Mouse (Mus musculus) C2C12 (cell line): ENCODE measurements at regions not wholly inside any gene's neighbourhood (a gene's known extent, or its start where the extent isn't known, plus 50 kb on each side); places are given as distances from the start of the nearest gene placed in this dataset.

Source experiments
- H3K27me3 ChIP-seq: one replicate; pipeline ENCODE4 v1.6.1; 2011; ENCODE audit not compliant: control insufficient read depth, insufficient read depth, insufficient read length
- H3K36me3 ChIP-seq: one replicate; pipeline ENCODE4 v1.6.1; 2011; ENCODE audit not compliant: control insufficient read depth, insufficient read depth
- H3K4me3 ChIP-seq: one replicate; pipeline ENCODE4 v1.5.1; 2011; ENCODE audit warnings: mild to moderate bottlenecking, control low read depth; ENCODE audit not compliant: poor library complexity, insufficient read depth, severe bottlenecking
- H3K79me2 ChIP-seq: one replicate; pipeline ENCODE4 v1.6.1; 2011; ENCODE audit not compliant: control insufficient read depth, insufficient read depth
- H3K79me3 ChIP-seq: one replicate; pipeline ENCODE4 v1.6.1; 2011; ENCODE audit warnings: low read depth, control low read depth
- H3ac ChIP-seq: one replicate; pipeline ENCODE3; 2011; ENCODE audit warnings: low read depth; ENCODE audit not compliant: control insufficient read depth, insufficient read length
- CEBPB ChIP-seq: IDR thresholded peaks from one replicate; pipeline ENCODE4 v1.6.1; 2011; ENCODE audit warnings: low read depth, mild to moderate bottlenecking, control low read depth, moderate library complexity
- CTCF ChIP-seq: IDR thresholded peaks from one replicate; pipeline ENCODE4 v1.5.1; 2011; ENCODE audit not compliant: control insufficient read depth, insufficient read depth, insufficient read length
- FOSL1 ChIP-seq: IDR thresholded peaks from one replicate; pipeline ENCODE4 v1.8.0; 2011; ENCODE audit warnings: mild to moderate bottlenecking, low read length; ENCODE audit not compliant: poor library complexity, insufficient read depth, severe bottlenecking
- MAX ChIP-seq: IDR thresholded peaks from one replicate; pipeline ENCODE4 v1.6.1; 2011; ENCODE audit warnings: mild to moderate bottlenecking, control low read depth
- MYOD1 ChIP-seq: IDR thresholded peaks from one replicate; pipeline ENCODE4 v1.6.1; 2011; ENCODE audit warnings: low read depth; ENCODE audit not compliant: control insufficient read depth, insufficient read length
- MYOG ChIP-seq: IDR thresholded peaks from one replicate; pipeline ENCODE4 v1.6.1; 2011; ENCODE audit not compliant: control insufficient read depth, insufficient read length; ENCODE audit errors: extremely low read depth
- USF1 ChIP-seq: IDR thresholded peaks from one replicate; pipeline ENCODE4 v1.6.1; 2011; ENCODE audit warnings: low read depth, mild to moderate bottlenecking, control low read depth, moderate library complexity

DNA sequence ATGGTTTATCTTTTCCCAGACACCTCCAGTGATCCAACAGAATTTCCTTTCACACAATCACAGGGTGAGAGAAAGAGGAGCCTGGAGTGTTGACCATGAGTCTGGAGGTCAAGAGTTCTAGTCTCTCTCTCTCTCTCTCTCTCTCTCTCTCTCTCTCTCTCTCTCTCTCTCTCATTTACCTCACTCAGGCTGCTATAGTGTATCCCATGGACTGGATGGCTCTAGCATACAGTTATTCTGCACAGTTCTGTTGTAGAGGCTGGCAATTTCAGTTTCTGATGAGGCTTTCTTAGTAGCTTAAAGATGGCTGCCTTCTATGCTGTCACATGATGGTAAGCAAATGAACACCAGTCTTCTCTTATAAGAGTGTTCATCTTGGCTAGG is 72.0 kb downstream of the Gm12728 start:
- H3ac ChIP-seq, result no peak overlapping the region
- H3K4me3 ChIP-seq, result no peak overlapping the region
- no peaks in the 10 kb centered on the region for H3K79me3 ChIP-seq
- no peak for TF ChIP-seq MAX
- TF ChIP-seq CTCF, result no peak
- TF ChIP-seq MYOG, result no peak
- no peak for TF ChIP-seq CEBPB
- TF ChIP-seq USF1, result no peak
- H3K27me3 ChIP-seq, result no peaks in the 10 kb centered on the region
- no peaks in the 10 kb centered on the region for H3K36me3 ChIP-seq
- no peaks in the 10 kb centered on the region for H3K79me2 ChIP-seq

DNA sequence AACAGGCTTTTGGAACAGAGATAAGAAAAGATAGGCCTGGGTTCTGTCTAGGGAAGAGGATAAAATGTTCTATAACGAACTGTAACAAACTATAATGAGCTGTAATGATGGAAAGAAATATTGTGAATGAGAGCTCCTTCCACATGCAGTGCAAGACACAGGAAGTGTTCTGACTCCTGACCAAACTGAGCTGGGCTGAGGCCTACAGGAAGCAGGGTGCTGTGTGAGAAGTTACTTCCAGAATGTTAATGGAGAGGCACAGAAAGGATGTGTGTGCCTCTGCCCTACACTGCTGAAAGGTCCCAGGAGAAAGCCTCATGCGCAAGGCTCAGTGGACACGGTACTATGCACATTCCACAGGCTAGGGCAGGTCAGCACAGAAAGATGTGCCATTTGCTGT is 80.8 kb downstream of the Gm12728 start:
- no peaks in the 10 kb centered on the region for H3K79me2 ChIP-seq
- TF ChIP-seq FOSL1, result no peak
- no peak for TF ChIP-seq CEBPB
- TF ChIP-seq CTCF, result no peak
- TF ChIP-seq MAX, result no peak
- no peak for TF ChIP-seq MYOG
- no peak for TF ChIP-seq USF1
- no peak for TF ChIP-seq MYOD1

DNA sequence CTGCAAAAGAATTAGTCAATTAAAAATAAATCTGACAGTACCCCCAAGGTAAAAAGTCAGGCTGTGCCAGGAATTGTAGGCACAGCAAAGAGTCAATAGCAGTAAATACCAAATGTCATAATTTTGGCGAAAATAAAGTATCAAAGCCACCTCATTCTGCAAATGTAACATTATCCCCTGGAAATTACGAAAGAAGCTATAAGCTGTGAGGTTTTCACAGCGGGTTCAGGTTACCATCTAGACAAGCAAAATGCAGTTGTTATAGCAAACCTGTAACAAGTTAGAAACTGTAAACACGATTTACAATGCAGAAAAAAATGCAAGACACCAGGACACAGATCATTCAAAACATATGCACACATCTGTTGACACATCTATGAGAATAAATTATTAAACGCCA is 87.6 kb downstream of the Gm12728 start:
- Histone ChIP-seq H3ac (no peak overlapping the region), H3K4me3 (no peak overlapping the region), H3K36me3 (no peaks in the 10 kb centered on the region), H3K27me3 (no peaks in the 10 kb centered on the region), H3K79me3 (no peaks in the 10 kb centered on the region), H3K79me2 (no peaks in the 10 kb centered on the region)
- TF ChIP-seq MYOD1, result no peak
- TF ChIP-seq CEBPB, result peak; percentile 76

More for the DNA sequence above, 80.8 kb downstream of the Gm12728 start:
- H3K27me3 ChIP-seq, result no peaks in the 10 kb centered on the region
- no peaks in the 10 kb centered on the region for H3K36me3 ChIP-seq
- H3K79me3 ChIP-seq, result no peaks in the 10 kb centered on the region
- H3K4me3 ChIP-seq, result no peak overlapping the region
- H3ac ChIP-seq, result no peak overlapping the region

DNA sequence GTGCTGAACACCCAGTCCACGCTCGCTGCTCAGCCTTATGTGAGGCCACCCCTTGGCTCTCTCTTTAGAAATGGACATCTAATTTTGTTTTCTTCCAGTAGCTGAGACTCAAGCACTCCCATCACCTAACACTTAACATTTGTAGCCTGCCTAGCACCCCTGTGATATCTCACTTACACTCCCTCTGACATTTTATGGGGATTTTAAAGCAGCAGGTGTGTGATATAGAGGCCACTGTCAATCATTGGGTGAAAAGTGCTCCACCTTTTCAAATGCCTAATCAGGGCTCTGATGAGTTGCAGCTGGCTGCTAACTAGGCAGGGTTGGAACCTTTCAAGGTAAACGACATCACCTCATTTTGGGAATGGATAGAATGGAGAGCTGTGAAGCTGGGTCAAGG is 90.2 kb downstream of the Gm12728 start:
- no peak for TF ChIP-seq CTCF
- TF ChIP-seq MAX, result no peak
- TF ChIP-seq CEBPB, result no peak
- TF ChIP-seq MYOG, result no peak
- TF ChIP-seq MYOD1, result no peak
- no peak for TF ChIP-seq FOSL1
- no peak for TF ChIP-seq USF1
- no peaks in the 10 kb centered on the region for H3K36me3 ChIP-seq
- no peak overlapping the region for H3K4me3 ChIP-seq

DNA sequence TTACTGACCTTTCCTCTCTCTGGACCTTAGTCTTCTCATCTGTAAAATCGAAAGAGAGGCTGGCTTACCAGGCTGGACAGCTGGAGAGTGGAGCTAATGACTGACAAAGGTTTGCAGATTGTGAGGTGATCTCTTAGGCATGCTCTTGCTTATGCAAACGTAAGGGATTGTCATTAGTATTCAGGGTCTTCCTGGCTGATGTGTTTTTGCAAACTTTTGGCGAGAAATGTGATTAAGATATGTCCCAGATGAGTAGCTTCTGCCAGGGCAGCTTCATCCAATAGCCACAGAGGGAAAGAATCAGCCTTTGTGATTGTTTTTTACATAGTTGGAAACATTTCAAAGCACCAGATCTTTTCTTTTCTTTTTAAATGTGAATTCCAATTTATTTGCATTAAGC is 95.1 kb downstream of the Gm12728 start:
- Histone ChIP-seq H3K4me3 (no peak overlapping the region), H3K79me3 (no peaks in the 10 kb centered on the region), H3K36me3 (no peaks in the 10 kb centered on the region), H3ac (no peak overlapping the region), H3K79me2 (no peaks in the 10 kb centered on the region), H3K27me3 (no peaks in the 10 kb centered on the region)
- TF ChIP-seq MAX (no peak), MYOD1 (no peak), USF1 (no peak), FOSL1 (no peak), CTCF (no peak), CEBPB (no peak), MYOG (no peak)

More for the DNA sequence above, 90.2 kb downstream of the Gm12728 start:
- H3K79me3 ChIP-seq, result no peaks in the 10 kb centered on the region
- H3K27me3 ChIP-seq, result no peaks in the 10 kb centered on the region
- no peaks in the 10 kb centered on the region for H3K79me2 ChIP-seq
- no peak overlapping the region for H3ac ChIP-seq

DNA sequence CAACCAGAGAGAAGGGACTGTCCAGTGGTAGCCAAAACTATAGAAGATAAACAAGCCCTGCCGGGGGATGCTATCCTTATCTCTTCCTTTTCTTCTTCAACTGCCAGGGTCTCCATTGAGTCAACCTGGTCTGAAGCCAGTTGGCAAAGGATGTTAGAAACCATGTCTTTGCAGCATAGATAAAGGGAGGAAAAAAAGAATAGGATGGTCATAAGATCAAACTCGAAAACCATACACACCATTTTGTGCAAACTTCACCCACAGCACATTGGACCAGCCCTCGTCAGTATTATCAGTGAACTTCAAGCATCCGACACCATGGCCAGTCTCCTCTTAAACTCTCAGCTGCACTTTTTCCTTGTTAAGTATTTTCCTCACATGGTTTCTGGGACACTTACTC is 101.8 kb downstream of the Gm12728 start:
- no peak for TF ChIP-seq CTCF
- no peak for TF ChIP-seq FOSL1
- no peak for TF ChIP-seq MYOG
- TF ChIP-seq MAX, result no peak
- TF ChIP-seq USF1, result no peak
- TF ChIP-seq MYOD1, result no peak
- TF ChIP-seq CEBPB, result no peak
- no peaks in the 10 kb centered on the region for H3K27me3 ChIP-seq
- H3ac ChIP-seq, result no peak overlapping the region
- H3K4me3 ChIP-seq, result no peak overlapping the region
- no peaks in the 10 kb centered on the region for H3K79me2 ChIP-seq
- H3K36me3 ChIP-seq, result no peaks in the 10 kb centered on the region
- no peaks in the 10 kb centered on the region for H3K79me3 ChIP-seq

DNA sequence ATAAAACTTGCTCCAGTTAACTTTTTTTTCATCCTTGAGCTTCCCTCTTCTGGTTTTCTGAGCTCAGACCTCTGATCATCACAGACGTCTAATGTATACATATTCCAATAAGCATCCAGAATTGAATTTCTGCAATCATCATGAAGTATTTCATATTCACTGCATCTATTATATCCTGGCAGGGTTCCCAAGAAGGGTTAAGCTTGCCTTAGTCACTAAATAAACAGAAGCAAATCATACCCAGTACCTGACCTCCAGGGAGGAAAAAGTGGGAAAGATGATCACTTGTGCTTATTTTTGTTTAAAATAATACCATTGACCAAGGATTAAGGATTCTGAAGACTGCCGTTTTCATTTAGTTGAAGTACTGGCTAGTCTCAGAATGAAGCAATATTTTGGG is 102.4 kb downstream of the Gm12728 start:
- Histone ChIP-seq H3K4me3 (no peak overlapping the region), H3K79me3 (no peaks in the 10 kb centered on the region), H3K79me2 (no peaks in the 10 kb centered on the region), H3K36me3 (no peaks in the 10 kb centered on the region), H3K27me3 (no peaks in the 10 kb centered on the region), H3ac (no peak overlapping the region)
- TF ChIP-seq USF1 (no peak), FOSL1 (peak; percentile 53), MYOG (no peak), CEBPB (peak; percentile 9), CTCF (no peak), MAX (no peak), MYOD1 (no peak)
